Mouse (Mus musculus): ENCODE measurements around the gene Prpf18.

Gene Prpf18

GRCm38 (mm10) chr2:4575975-4576374 lies 75.9 kb downstream of the Prpf18 start:
- no peak for DNase-seq (ENCODE audit: extremely low spot score, low spot score)

- DNase-seq (ENCODE audit: extremely low spot score, low spot score), result no peak
Measured at GRCm38 (mm10) chr2:4575163-4575562, 76.8 kb downstream of the Prpf18 start.

- no peak for DNase-seq (ENCODE audit: extremely low spot score, low spot score)
Measured at GRCm38 (mm10) chr2:4574251-4574650, 77.7 kb downstream of the Prpf18 start.

- DNase-seq (ENCODE audit: extremely low spot score, low spot score), result no peak
Measured at GRCm38 (mm10) chr2:4573386-4573785, 78.5 kb downstream of the Prpf18 start.

- DNase-seq (ENCODE audit: extremely low spot score, low spot score), result no peak
Measured at GRCm38 (mm10) chr2:4572498-4573263, 79.2 kb downstream of the Prpf18 start.

Measured in neural tube, embryonic 10.5 days (tissue).